Mouse (Mus musculus): ENCODE results near the gene Agbl3.

DNA sequence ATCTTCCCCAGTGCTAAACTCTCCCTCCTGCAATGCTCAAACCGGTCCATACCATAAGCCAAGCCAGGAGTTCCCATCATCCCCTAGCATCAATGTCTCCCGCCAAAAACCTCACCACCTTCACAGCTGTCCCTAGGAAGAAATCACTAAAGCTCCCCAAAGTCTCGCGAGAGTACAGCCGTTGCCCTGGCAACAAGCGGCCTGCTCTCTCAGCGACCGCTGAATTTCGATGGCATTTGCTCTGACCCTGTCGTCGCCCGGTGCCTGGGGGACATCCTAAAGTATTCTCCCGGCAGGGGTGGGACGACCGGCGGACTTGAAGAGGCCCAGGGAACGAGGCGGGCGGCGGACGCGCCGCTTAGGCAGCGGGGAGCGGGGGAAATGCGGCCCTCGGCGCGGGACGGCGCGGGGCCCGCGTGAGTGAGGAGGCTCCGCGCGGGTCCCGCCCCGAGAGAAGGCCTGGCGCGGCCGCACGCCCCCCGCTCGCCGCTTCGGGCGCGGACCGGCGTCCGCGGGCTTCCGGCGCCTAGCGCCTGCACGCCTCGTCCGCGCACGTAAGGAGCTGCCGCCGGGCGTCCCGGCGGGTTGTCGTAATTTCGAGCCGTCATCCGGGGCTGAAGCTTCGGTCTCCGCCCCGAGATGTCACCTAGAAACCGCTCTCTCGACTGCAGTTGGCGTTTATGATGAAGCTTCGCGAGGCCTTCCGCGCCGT is at the start of gene Agbl3:
- TF ChIP-seq TAL1 (IDR thresholded peaks at IDR 0.05; ENCODE audit: low read length) (no peak), GATA1 (IDR thresholded peaks at IDR 0.05; ENCODE audit: low read length) (no peak)
